Mouse (Mus musculus): Measurements from ENCODE around the gene Dlk1.
"Not testable (repeated sequence)": the region's sequence is repeated elsewhere in the genome, so short reads cannot be mapped to it uniquely, and the experiment has no call there.

The Dlk1 gene

GRCm38 (mm10) chr12:109474187-109474606 is 21.6 kb downstream of the Dlk1 start:
- in situ Hi-C loops (cut with MboI, MseI), result no loop called here

GRCm38 (mm10) chr12:109475501-109475900 is 22.9 kb downstream of the Dlk1 start:
- in situ Hi-C loops (cut with MboI, MseI), result no loop called here

GRCm38 (mm10) chr12:109486525-109486924 is 33.9 kb downstream of the Dlk1 start:
- in situ Hi-C loops (cut with MboI, MseI), result not testable (repeated sequence)

- in situ Hi-C loops (cut with MboI, MseI), result no loop called here
These were observed 39.1 kb downstream of the Dlk1 start for GRCm38 (mm10) chr12:109491701-109492100.

DNA sequence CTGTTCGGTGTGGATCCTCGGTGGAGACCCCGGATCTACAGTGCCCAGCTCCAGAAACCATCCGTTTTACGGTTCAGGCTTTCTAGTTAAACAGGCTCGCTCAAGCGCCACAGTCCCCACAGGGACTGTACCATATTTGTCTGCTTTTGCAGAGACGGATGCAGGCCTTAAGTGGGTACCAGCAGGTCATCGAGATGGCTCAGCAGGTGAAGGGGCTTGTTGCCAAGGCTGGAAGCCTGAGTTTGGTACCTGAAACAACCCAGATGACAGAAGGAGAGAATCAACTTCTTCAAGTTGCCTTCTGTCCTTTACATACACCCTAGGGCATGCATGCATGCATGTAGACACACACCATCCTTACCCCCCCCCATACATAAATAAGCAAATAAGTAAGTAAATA is 40.8 kb downstream of the Dlk1 start:
- in situ Hi-C loops (cut with MboI, MseI), result no loop called here

DNA sequence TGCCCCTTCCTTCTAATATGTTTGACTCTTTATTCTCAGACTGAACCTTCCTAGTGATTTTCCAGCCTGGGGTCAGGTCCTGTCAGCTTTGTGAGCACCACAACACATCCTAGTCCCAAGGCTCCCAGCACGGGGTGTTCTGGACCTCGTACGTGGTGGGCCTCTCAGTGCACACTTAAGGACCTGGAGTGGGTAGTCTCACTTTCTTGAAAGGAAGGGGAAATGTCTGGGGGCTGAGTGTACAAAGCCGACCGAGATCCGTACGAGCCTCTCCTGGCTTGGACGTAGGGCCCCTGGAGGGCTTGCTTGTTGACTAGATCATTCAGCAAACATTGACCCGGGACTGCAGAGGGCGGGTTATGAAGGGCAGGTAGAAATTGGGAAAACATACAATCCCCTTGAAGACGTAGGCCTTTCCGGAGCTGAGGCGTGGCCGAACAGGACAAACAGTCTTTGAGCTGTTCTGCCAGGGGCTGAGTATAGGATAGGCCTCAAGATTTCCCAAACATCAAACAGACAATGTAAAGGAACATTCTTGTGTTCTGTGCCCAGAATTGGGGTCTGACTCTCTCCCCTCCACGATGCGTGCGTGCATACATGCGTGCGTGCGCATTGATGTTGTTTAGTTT is 42.5 kb downstream of the Dlk1 start:
- in situ Hi-C loops (cut with MboI, MseI), result no loop called here

GRCm38 (mm10) chr12:109496397-109496796 is 43.8 kb downstream of the Dlk1 start:
- in situ Hi-C loops (cut with MboI, MseI), result no loop called here

- in situ Hi-C loops (cut with MboI, MseI), result no loop called here
These were observed 48.4 kb downstream of the Dlk1 start for GRCm38 (mm10) chr12:109500992-109501391.

GRCm38 (mm10) chr12:109502360-109503040 is 49.9 kb downstream of the Dlk1 start:
- in situ Hi-C loops (cut with MboI, MseI), result no loop called here

GRCm38 (mm10) chr12:109507693-109508092 is 55.1 kb downstream of the Dlk1 start:
- in situ Hi-C loops (cut with MboI, MseI), result no loop called here

GRCm38 (mm10) chr12:109508495-109509454 is 56.2 kb downstream of the Dlk1 start:
- in situ Hi-C loops (cut with MboI, MseI), result no loop called here

DNA sequence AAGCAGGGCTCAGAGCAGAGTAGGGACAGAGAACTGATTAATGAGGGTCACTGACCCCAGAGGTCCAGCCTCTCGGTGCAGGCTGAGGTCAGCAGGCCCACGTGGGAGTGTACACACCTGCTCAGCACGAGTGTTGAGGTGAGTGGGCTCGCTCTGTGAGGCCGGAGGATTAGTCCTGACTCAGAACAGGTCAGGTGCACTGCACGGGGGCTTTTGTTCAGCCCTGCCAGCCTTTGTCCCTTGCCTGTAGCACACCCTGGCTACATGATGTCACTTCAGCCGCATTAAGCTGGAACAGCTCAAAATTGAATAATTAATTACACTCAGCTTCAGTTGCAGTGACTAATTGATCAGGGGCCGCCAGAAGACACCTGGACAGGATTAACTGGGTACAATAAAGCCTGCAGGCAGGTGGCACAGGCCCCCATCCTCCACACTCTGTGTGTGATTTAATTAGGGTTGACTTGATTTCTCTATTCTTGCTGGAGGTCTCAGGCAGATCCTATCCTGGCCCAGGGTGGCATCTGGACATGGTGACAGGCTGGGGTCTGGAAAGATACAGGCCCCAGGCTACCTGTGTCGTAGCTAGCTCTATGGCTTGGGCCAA is 57.0 kb downstream of the Dlk1 start:
- in situ Hi-C loops (cut with MboI, MseI), result no loop called here

GRCm38 (mm10) chr12:109510247-109510646 is 57.6 kb downstream of the Dlk1 start:
- in situ Hi-C loops (cut with MboI, MseI), result no loop called here

- in situ Hi-C loops (cut with MboI, MseI), result no loop called here
These were observed 58.8 kb downstream of the Dlk1 start for GRCm38 (mm10) chr12:109511456-109511855.

GRCm38 (mm10) chr12:109512151-109512907 is 59.7 kb downstream of the Dlk1 start:
- in situ Hi-C loops (cut with MboI, MseI), result no loop called here

Data from T-helper 2 cell (primary cell).